Mouse (Mus musculus) layer of hippocampus, postnatal 25 days (tissue): ENCODE data around the gene Gm38392. TPM values are rescaled to one million over a fixed set of nuclear protein-coding genes. Genes with fewer than 3 reads are reported as not detected.

Experiments used
- DNase-seq, 2 experiments: peaks; one replicate each; pipeline ENCODE4 v3.0.0; 2022; ENCODE audit warnings: mixed read lengths in 2 of 2, low spot score in 1 of 2; ENCODE audit errors: extremely low spot score in 1 of 2
- total RNA-seq, 2 experiments: library from RNA; stranded (reverse); gene quantifications; 2 replicates each; pipeline ENCODE4 v1.2.3; 2021

Gm38392 gene
- total RNA-seq, 2 experiments from 2014 or later = not detected

- no peak for DNase-seq
Measured at GRCm38 (mm10) chr3:88219940-88220339, 67.1 kb downstream of the Gm38392 start.

- peak in 1 of 2 experiments; percentile 3 for DNase-seq
Measured at GRCm38 (mm10) chr3:88217679-88218078, 69.3 kb downstream of the Gm38392 start.

GRCm38 (mm10) chr3:88216534-88217326, 70.3 kb downstream of the Gm38392 start:
- peak in 1 of 2 experiments; percentile 9 for DNase-seq

GRCm38 (mm10) chr3:88216116-88216515, 70.9 kb downstream of the Gm38392 start:
- DNase-seq = peak in 1 of 2 experiments; percentile 17

GRCm38 (mm10) chr3:88215553-88216004, 71.4 kb downstream of the Gm38392 start:
- peak in 1 of 2 experiments; percentile 35 for DNase-seq

- peak in 1 of 2 experiments; percentile 41 for DNase-seq
Measured at GRCm38 (mm10) chr3:88214971-88215552, 71.9 kb downstream of the Gm38392 start.

GRCm38 (mm10) chr3:88214197-88214938, 72.6 kb downstream of the Gm38392 start:
- peak in 1 of 2 experiments; percentile 76 for DNase-seq

GRCm38 (mm10) chr3:88213019-88213418, 74.0 kb downstream of the Gm38392 start:
- peak in 1 of 2 experiments; percentile 16 for DNase-seq

- no peak for DNase-seq
Measured at GRCm38 (mm10) chr3:88212356-88212755, 74.7 kb downstream of the Gm38392 start.

- DNase-seq = peak in 1 of 2 experiments; percentile 8
Measured at GRCm38 (mm10) chr3:88210918-88211317, 76.1 kb downstream of the Gm38392 start.

- no peak for DNase-seq
Measured at GRCm38 (mm10) chr3:88210121-88210520, 76.9 kb downstream of the Gm38392 start.

- DNase-seq = no peak
Measured at GRCm38 (mm10) chr3:88209306-88209705, 77.7 kb downstream of the Gm38392 start.

- peak; percentile 8 to 14 for DNase-seq
Measured at GRCm38 (mm10) chr3:88208226-88208720, 78.7 kb downstream of the Gm38392 start.

- peak; percentile 18 to 33 for DNase-seq
Measured at GRCm38 (mm10) chr3:88207451-88208100, 79.4 kb downstream of the Gm38392 start.

GRCm38 (mm10) chr3:88206901-88207371, 80.1 kb downstream of the Gm38392 start:
- peak; percentile 61 to 70 for DNase-seq

- no peak for DNase-seq
Measured at GRCm38 (mm10) chr3:88206500-88206899, 80.5 kb downstream of the Gm38392 start.

GRCm38 (mm10) chr3:88205563-88206491, 81.2 kb downstream of the Gm38392 start:
- no peak for DNase-seq

- DNase-seq = no peak
Measured at GRCm38 (mm10) chr3:88205176-88205562, 81.8 kb downstream of the Gm38392 start.

- no peak for DNase-seq
Measured at GRCm38 (mm10) chr3:88204751-88205150, 82.3 kb downstream of the Gm38392 start.
